Mouse (Mus musculus): ENCODE results near the gene Abtb2. TPM values are rescaled to one million over a fixed set of nuclear protein-coding genes. Genes with fewer than 3 reads are reported as not detected.

The Abtb2 gene
- total RNA-seq, 2 experiments from 2014 or later = 8.3 to 13.2 TPM

DNA sequence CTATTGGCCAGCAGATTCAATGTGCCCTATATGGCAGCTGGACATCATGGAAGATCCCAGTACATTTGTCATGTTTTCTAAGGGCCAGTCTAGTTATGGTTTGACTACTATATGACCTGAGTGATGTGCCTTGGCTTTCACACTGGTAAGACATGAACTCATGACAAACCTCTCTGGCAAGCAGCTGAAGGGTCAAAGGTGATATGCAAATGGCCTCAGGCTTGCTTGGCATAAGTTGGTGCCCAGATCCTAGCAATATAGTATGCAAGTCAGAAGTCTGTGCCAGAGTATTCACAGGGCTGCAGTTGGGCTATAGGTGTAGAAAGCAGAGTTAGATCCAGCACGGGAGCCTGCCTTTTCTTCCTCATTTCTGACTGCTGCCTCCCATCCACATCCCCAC is 125.2 kb downstream of the Abtb2 start:
- Histone ChIP-seq H3K27ac (no peak overlapping the region), H3K4me3 (no peak overlapping the region)
- intact Hi-C loops (cut with DNase I) = no loop called here
- no peak for DNase-seq
- TF ChIP-seq CTCF (IDR thresholded peaks at IDR 0.05) = no peak

DNA sequence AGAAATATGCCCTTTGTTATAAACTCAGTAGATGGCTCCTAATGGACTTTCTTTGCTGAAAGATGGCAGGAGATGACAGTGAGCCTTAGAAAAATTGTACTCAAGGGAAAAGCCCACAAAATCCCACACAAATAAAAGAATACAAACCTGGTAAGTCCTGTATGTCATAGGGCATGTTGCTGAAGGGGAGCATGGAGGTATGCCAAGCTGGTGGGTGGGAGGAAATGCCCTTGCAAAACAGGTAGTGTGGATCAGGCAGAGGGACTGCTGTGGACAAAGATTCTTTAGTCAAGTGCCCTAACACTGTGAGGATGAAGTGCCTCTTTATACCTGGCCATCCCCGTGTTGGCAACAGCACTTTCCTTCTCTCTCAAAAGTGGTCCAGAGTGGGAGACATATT is 126.7 kb downstream of the Abtb2 start:
- no peak for TF ChIP-seq CTCF (IDR thresholded peaks at IDR 0.05)
- Histone ChIP-seq H3K4me3 (no peak overlapping the region), H3K27ac (no peak overlapping the region)
- intact Hi-C loops (cut with DNase I) = no loop called here
- DNase-seq = no peak

DNA sequence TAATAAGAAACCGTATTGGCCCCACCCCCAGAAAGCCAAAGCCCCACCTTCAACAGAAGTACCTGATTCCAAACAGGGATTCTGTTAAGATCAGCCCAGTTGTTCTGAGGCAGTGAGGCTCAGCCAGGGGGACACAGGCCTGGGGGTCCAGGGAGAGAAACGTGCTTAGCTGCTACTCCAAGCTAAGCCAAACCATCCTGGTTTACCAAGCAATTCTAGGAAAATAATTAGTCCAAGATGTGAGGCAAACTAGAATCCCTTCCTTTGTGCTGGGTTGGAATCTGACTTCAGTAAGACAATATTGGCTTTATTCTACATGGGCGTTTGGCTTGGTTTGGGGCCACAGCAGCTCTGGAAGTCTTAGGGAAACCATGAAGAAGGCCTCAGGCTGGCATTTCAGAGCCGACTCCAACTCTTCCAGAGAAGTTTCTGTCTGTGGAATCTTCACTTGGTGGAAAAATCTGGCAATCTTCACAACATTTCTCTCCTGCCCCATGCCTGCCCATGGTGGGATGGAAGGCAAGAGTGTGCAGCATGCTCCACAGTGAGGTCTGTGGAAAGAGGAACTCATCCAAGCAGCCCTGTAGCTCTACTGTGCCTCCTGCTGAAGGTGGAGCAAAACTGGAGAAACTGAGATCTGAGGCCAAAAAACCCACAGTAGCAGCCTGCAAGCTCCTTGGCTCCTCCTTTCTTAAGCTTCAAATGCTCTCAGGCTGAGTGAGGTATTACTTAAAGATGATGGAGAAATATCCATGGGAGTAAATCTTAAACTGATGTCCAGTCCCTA is 128.9 kb downstream of the Abtb2 start:
- no peak for DNase-seq
- TF ChIP-seq CTCF (IDR thresholded peaks at IDR 0.05) = no peak
- intact Hi-C loops (cut with DNase I) = loop anchor here (5.0 kb wide), 2 partner anchors 83 to 128 kb away; partner anchors contain the start of gene Abtb2
- H3K27ac ChIP-seq = no peak overlapping the region
- H3K4me3 ChIP-seq = no peak overlapping the region

DNA sequence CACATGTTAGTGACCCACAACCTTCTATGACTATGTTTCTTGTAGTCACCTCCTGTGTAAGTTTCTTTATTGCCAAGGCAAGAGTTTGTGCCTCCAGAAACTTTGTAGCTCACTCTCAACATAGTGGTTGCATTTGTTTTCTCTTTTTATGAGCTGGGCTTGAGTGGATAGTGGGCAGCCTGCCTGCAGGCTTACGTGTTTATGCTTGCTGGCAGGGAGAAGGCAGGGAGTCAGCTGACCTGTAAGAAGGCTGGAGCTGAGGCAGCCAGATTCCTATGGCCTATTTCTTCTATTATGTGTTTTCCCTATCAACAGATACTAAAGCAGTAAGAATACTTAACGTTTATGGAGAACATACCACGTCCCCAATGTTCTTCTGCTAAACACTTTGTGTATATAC is 130.1 kb downstream of the Abtb2 start:
- Histone ChIP-seq H3K27ac (peak overlapping the region; percentile 53; the same call in 1 of the 2 replicates), H3K4me3 (no peak overlapping the region)
- no peak for TF ChIP-seq CTCF (IDR thresholded peaks at IDR 0.05)
- DNase-seq = peak; percentile 85
- intact Hi-C loops (cut with DNase I) = loop anchor here (5.0 kb wide), 2 partner anchors 84 to 129 kb away; partner anchors contain the start of gene Abtb2

- no peak for DNase-seq
- Histone ChIP-seq H3K27ac (no peak overlapping the region), H3K4me3 (no peak overlapping the region)
- intact Hi-C loops (cut with DNase I) = no loop called here
- TF ChIP-seq CTCF (IDR thresholded peaks at IDR 0.05) = peak; percentile 54
These were observed 134.4 kb downstream of the Abtb2 start for GRCm38 (mm10) chr2:103700514-103700913.

GRCm38 (mm10) chr2:103703336-103703735 is 137.2 kb downstream of the Abtb2 start:
- intact Hi-C loops (cut with DNase I) = no loop called here
- no peak overlapping the region for H3K4me3 ChIP-seq
- no peak for TF ChIP-seq CTCF (IDR thresholded peaks at IDR 0.05)
- H3K27ac ChIP-seq = no peak overlapping the region
- DNase-seq = peak; percentile 48

DNA sequence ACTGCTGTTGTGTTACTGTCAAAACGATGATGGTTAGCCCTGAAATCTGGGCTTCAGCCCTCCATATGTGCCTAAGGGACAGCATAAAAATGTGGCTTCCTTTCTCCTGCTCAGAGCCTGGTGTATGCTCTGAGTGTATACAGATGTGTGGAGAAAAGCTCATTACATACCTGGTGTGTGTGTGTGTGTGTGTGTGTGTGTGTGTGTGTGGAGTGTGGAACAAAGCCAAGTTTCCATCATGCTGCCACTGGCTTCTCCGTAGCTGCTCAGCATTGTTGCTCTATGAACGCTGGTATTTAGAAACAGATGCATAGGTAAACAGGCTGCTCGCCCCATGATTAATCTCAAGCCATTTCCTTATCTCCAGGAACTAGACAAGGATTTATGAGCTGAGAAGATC is 137.8 kb downstream of the Abtb2 start:
- no peak overlapping the region for H3K4me3 ChIP-seq
- H3K27ac ChIP-seq = no peak overlapping the region
- no peak for DNase-seq
- intact Hi-C loops (cut with DNase I) = no loop called here
- TF ChIP-seq CTCF (IDR thresholded peaks at IDR 0.05) = no peak

DNA sequence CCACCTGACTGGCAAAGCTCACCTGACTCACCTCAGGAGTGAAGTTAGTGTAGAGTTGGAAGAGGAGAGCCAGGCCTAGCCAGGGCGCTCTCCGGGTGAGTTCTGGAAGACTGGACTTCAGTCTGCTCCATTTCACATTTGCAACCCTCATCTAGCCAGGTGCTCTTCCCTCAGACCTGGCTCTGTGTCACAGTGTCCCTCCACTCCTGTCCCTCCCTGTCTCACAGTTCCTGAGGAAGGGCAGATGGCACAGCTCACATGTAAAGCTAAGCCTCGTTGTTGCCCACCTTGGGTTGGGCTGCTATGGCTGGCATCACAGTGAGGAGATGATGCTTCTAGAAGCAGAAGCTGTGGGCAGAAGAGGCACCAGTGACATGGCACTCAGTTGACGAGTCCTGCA is 139.7 kb downstream of the Abtb2 start:
- intact Hi-C loops (cut with DNase I) = no loop called here
- Histone ChIP-seq H3K27ac (no peak overlapping the region), H3K4me3 (no peak overlapping the region)
- TF ChIP-seq CTCF (IDR thresholded peaks at IDR 0.05) = no peak
- no peak for DNase-seq

- intact Hi-C loops (cut with DNase I) = no loop called here
- peak; percentile 67 for DNase-seq
- no peak for TF ChIP-seq CTCF (IDR thresholded peaks at IDR 0.05)
- H3K27ac ChIP-seq = no peak overlapping the region
- no peak overlapping the region for H3K4me3 ChIP-seq
These were observed 140.1 kb downstream of the Abtb2 start for GRCm38 (mm10) chr2:103706226-103706625.

DNA sequence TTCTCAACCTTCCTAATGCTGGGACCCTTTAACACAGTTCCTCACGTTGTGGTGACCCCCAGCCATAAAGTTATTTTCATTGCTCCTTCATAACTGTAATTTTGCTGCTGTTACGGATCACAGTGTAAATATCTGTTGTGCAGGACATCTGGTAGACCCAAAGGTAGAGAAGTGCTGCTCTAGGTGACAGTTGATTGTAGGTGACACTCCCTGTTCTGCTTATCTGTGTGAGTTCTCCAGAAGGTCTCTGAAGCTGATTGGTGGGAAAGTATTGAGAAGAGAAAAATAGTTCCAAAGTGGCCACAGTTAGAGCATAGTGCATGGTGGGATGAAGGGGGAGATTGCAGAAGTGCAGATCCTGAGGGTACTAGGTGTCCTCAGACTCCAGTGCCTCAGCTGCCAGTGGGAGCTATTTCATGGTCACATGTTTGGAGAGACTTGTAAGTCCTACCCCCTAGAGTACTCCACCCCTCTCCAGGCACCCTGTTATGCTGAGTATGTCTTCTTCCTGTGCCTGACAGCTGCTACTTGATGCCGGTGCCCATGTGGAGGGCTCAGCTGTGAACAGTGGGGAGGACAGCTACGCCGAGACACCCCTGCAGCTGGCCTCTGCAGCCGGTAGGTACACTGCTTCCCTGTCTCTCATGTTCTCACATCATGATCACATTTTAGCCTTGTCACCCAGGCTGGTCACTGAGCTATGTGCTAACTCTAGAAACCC is 141.1 kb downstream of the Abtb2 start:
- no peak overlapping the region for H3K4me3 ChIP-seq
- peak; percentile 66 for DNase-seq
- intact Hi-C loops (cut with DNase I) = no loop called here
- TF ChIP-seq CTCF (IDR thresholded peaks at IDR 0.05) = no peak
- H3K27ac ChIP-seq = peak overlapping the region; percentile 2

- Histone ChIP-seq H3K4me3 (no peak overlapping the region), H3K27ac (no peak overlapping the region)
- no peak for DNase-seq
- intact Hi-C loops (cut with DNase I) = loop anchor here (10.0 kb wide), 1 partner anchor 256 kb away; no protein-coding TSS in a partner anchor
- no peak for TF ChIP-seq CTCF (IDR thresholded peaks at IDR 0.05)
These were observed 144.7 kb downstream of the Abtb2 start for GRCm38 (mm10) chr2:103710849-103711248.

DNA sequence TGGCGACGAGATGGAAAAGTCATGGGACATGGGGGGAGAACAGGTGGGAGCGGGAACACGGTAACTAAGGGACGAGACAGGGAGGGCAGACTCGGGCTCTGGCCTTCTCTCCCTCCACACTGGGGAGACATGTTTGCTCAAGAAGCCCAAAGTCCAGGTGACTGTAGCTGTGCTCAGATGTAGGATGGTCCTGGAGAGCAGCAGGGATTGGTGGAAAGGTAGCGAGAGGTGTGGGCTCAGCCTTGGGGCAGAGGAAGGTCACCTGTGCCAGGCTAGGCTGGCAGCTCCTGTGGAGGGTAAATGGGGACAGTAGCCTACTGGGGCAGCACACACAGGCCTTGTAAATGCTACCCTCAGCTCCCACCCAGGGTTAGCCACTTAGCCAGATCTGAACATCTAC is 147.7 kb downstream of the Abtb2 start:
- no peak overlapping the region for H3K27ac ChIP-seq
- TF ChIP-seq CTCF (IDR thresholded peaks at IDR 0.05) = no peak
- intact Hi-C loops (cut with DNase I) = loop anchor here (10.0 kb wide), 1 partner anchor 259 kb away; no protein-coding TSS in a partner anchor
- DNase-seq = peak; percentile 10
- H3K4me3 ChIP-seq = no peak overlapping the region

- DNase-seq = peak; percentile 10
- intact Hi-C loops (cut with DNase I) = loop anchor here (10.0 kb wide), 1 partner anchor 260 kb away; no protein-coding TSS in a partner anchor
- no peak for TF ChIP-seq CTCF (IDR thresholded peaks at IDR 0.05)
- H3K27ac ChIP-seq = no peak overlapping the region
- H3K4me3 ChIP-seq = no peak overlapping the region
These were observed 148.3 kb downstream of the Abtb2 start for GRCm38 (mm10) chr2:103714412-103714811.
